Mouse (Mus musculus) liver, adult (tissue): ENCODE data around the gene Efna5.

Experiments used
- GATA4 ChIP-seq: IDR thresholded peaks from 2 replicates; pipeline ENCODE4 v1.6.1; 2014; ENCODE audit warnings: mild to moderate bottlenecking, low read length; ENCODE audit not compliant: insufficient replicate concordance

Efna5 gene

GRCm38 (mm10) chr17:62881176-62881790, at the start of gene Efna5:
Gene Efna5, minus strand, starts transcription at chr17:62881317.
- no peak for TF ChIP-seq GATA4

- no peak for TF ChIP-seq GATA4
These were observed 34.2 kb upstream of the Efna5 start for GRCm38 (mm10) chr17:62915304-62915703.

- no peak for TF ChIP-seq GATA4
These were observed 24.8 kb upstream of the Efna5 start for GRCm38 (mm10) chr17:62905692-62906445.

- TF ChIP-seq GATA4 = no peak
These were observed 17.9 kb upstream of the Efna5 start for GRCm38 (mm10) chr17:62899066-62899465.

GRCm38 (mm10) chr17:62889991-62890390, 8.9 kb upstream of the Efna5 start:
- TF ChIP-seq GATA4 = no peak

- no peak for TF ChIP-seq GATA4
These were observed 3.0 kb upstream of the Efna5 start for GRCm38 (mm10) chr17:62884129-62884506.

- TF ChIP-seq GATA4 = no peak
These were observed 2.5 kb upstream of the Efna5 start for GRCm38 (mm10) chr17:62883476-62884128.

GRCm38 (mm10) chr17:62882726-62883475, 1.8 kb upstream of the Efna5 start:
- TF ChIP-seq GATA4 = no peak

GRCm38 (mm10) chr17:62881791-62882725, 941 bp upstream of the Efna5 start:
- no peak for TF ChIP-seq GATA4

- no peak for TF ChIP-seq GATA4
These were observed 574 bp downstream of the Efna5 start for GRCm38 (mm10) chr17:62880311-62881175.

GRCm38 (mm10) chr17:62879526-62880310, 1.4 kb downstream of the Efna5 start:
- TF ChIP-seq GATA4 = no peak

GRCm38 (mm10) chr17:62875727-62876126, 5.4 kb downstream of the Efna5 start:
- no peak for TF ChIP-seq GATA4

GRCm38 (mm10) chr17:62871928-62872327, 9.2 kb downstream of the Efna5 start:
- TF ChIP-seq GATA4 = no peak
